Mouse (Mus musculus): ENCODE measurements around the gene C1s1.
"Not testable (repeated sequence)": the region's sequence is repeated elsewhere in the genome, so short reads cannot be mapped to it uniquely, and the experiment has no call there.

DNA sequence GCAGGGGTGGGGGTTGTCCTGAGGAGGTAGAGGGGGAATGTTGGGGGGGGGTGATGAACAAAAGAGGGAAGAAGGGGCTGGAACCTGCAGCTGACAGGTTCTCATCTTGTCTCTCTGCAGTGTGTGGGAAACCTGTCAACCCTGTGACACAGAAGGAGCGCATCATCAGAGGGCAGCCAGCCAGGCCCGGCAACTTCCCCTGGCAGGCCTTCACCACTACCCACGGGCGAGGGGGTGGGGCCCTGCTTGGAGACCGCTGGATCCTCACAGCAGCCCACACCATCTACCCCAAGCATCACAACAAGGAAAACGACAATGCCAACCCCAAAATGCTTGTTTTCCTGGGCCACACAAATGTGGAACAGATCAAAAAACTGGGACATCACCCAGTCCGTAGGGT, 20.1 kb downstream of the C1s1 start:
- TF ChIP-seq CTCF (IDR thresholded peaks at IDR 0.05; ENCODE audit: borderline replicate concordance, insufficient read depth, low read length); POLR2A (IDR thresholded peaks at IDR 0.05; ENCODE audit: low read depth, low read length): not testable (repeated sequence)
